In the genomic region with DNA sequence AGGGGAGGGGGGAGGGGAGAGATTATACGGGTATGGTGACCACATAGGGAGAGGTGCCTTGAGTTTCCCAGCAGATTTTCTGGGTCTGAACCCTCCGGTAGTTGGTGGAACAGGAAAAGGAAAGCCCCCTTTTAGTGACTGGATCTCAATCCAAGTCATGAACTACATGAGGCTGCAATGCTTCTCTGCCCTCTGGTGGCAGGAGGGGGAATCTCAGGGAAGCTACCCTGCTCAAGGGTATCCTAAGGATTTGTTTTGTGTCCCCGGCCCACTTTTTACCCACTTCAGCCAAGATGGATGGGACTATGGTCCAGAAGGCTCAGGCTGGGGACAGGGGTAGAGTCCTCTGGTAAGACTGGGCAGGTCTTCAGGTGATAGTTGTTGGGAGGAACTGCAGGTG, we compare ENCODE assay signal across 10 mouse cellular contexts. TPM values are rescaled to one million over a fixed set of nuclear protein-coding genes. Genes with fewer than 3 reads are reported as not detected.
DNase-seq lines count a peak whose midpoint lies in the region; ATAC-seq and TF ChIP-seq lines count a peak whose summit lies in the region.
"Had no signal": no experiment of that assay in that cellular context is flagged by ENCODE, and none has a peak within 500 bp of the region (broad histone marks: within the 10 kb centered on the region; RNA-seq: fewer than 3 reads in every experiment).

No protein-coding gene starts in this region.

- TF ChIP-seq POLR2A in ES-Bruce4 (IDR thresholded peaks at IDR 0.05; ENCODE audit: insufficient read depth, low read length) = no peak
- TF ChIP-seq POLR2A in thymus, adult 2 months (IDR thresholded peaks at IDR 0.05; ENCODE audit: control insufficient read depth, extremely low read depth, insufficient read depth, low read length, poor library complexity) = no peak

- H3K27ac ChIP-seq in hindbrain, embryonic 10.5 days = no peak overlapping the region
- no peak overlapping the region for H3K27ac ChIP-seq in hindbrain, embryonic 13.5 days
- H3K27ac ChIP-seq in ES-Bruce4 (ENCODE audit: insufficient read depth, low read length) = no peak overlapping the region
- no peak overlapping the region for H3K27ac ChIP-seq in heart, postnatal 0 days (ENCODE audit: low read depth)
- H3K27ac ChIP-seq in midbrain, embryonic 13.5 days = no peak overlapping the region
- no peak overlapping the region for H3K27ac ChIP-seq in thymus, adult 2 months (ENCODE audit: control insufficient read depth, insufficient read depth, low read length)

- no peak overlapping the region for H3K4me3 ChIP-seq in hindbrain, embryonic 10.5 days
- H3K4me3 ChIP-seq in hindbrain, embryonic 13.5 days = no peak overlapping the region
- H3K4me3 ChIP-seq in ES-Bruce4 (ENCODE audit: low read depth, low read length) = no peak overlapping the region
- H3K4me3 ChIP-seq in heart, postnatal 0 days (ENCODE audit: low read depth, low read length) = no peak overlapping the region
- H3K4me3 ChIP-seq in midbrain, embryonic 13.5 days (replicated peaks) = no peak overlapping the region
- H3K4me3 ChIP-seq in thymus, adult 2 months (ENCODE audit: control insufficient read depth, insufficient read depth, low read length) = no peak overlapping the region

- H3K4me1 ChIP-seq in hindbrain, embryonic 10.5 days (replicated peaks) = peaks cover 6% of the 10 kb centered on the region
- H3K4me1 ChIP-seq in hindbrain, embryonic 13.5 days (replicated peaks) = peaks cover 6% of the 10 kb centered on the region
- no peaks in the 10 kb centered on the region for H3K4me1 ChIP-seq in ES-Bruce4 (ENCODE audit: control insufficient read depth, insufficient read depth, low read length)
- no peaks in the 10 kb centered on the region for H3K4me1 ChIP-seq in heart, postnatal 0 days (ENCODE audit: control insufficient read depth, insufficient read depth)
- peaks cover 7% of the 10 kb centered on the region for H3K4me1 ChIP-seq in midbrain, embryonic 13.5 days (replicated peaks)
- peaks cover 17% of the 10 kb centered on the region for H3K4me1 ChIP-seq in thymus, adult 2 months (replicated peaks; ENCODE audit: control insufficient read depth, insufficient read depth, low read length)

- H3K9me3 ChIP-seq in hindbrain, embryonic 10.5 days = no peaks in the 10 kb centered on the region
- no peaks in the 10 kb centered on the region for H3K9me3 ChIP-seq in hindbrain, embryonic 13.5 days
- no peaks in the 10 kb centered on the region for H3K9me3 ChIP-seq in ES-Bruce4 (replicated peaks; ENCODE audit: control insufficient read depth, insufficient read depth, low read length, poor library complexity, severe bottlenecking)
- no peaks in the 10 kb centered on the region for H3K9me3 ChIP-seq in heart, postnatal 0 days (replicated peaks; ENCODE audit: control insufficient read depth, low read length)
- H3K9me3 ChIP-seq in midbrain, embryonic 13.5 days = no peaks in the 10 kb centered on the region

- peaks cover 22% of the 10 kb centered on the region for H3K27me3 ChIP-seq in hindbrain, embryonic 10.5 days (ENCODE audit: insufficient read depth, poor library complexity, severe bottlenecking)
- peaks cover 53% of the 10 kb centered on the region for H3K27me3 ChIP-seq in hindbrain, embryonic 13.5 days
- H3K27me3 ChIP-seq in ES-Bruce4 (ENCODE audit: control insufficient read depth, insufficient read depth, low read length, poor library complexity, severe bottlenecking) = no peaks in the 10 kb centered on the region; the same call in 1 of the 2 replicates
- peaks cover 12% of the 10 kb centered on the region for H3K27me3 ChIP-seq in heart, postnatal 0 days (ENCODE audit: control insufficient read depth, insufficient read depth, low read length)
- H3K27me3 ChIP-seq in midbrain, embryonic 13.5 days = peaks cover 27% of the 10 kb centered on the region
- no peaks in the 10 kb centered on the region for H3K27me3 ChIP-seq in thymus, adult 2 months (ENCODE audit: control insufficient read depth, insufficient read depth, low read length)

- peak; percentile 78 for DNase-seq in hindbrain, embryonic 10.5 days (ENCODE audit: low spot score)
- peak; percentile 43 for DNase-seq in c-Kit-positive CD71-positive TER-119-positive erythroid progenitor cells, embryonic 14.5 days (ENCODE audit: low spot score)
- DNase-seq in heart, postnatal 0 days (ENCODE audit: low spot score) = no peak
- DNase-seq in layer of hippocampus, postnatal 36 days = peak; percentile 28 to 34
- peak; percentile 83 for DNase-seq in thymus, adult 2 months

- no peak for ATAC-seq in hindbrain, embryonic 13.5 days (ENCODE audit: low FRiP score)
- ATAC-seq in heart, postnatal 0 days (ENCODE audit: insufficient read depth, low read depth) = peak; percentile 10; the same call in 1 of the 2 replicates
- peak; percentile 41; the same call in 1 of the 2 replicates for ATAC-seq in midbrain, embryonic 13.5 days

- H3K9ac ChIP-seq in hindbrain, embryonic 13.5 days = no peak overlapping the region
- no peak overlapping the region for H3K9ac ChIP-seq in ES-Bruce4 (ENCODE audit: low read depth, poor library complexity, severe bottlenecking)
- H3K9ac ChIP-seq in heart, postnatal 0 days (replicated peaks; ENCODE audit: low read depth, low read length) = no peak overlapping the region
- H3K9ac ChIP-seq in midbrain, embryonic 13.5 days (replicated peaks) = no peak overlapping the region

- 22% methylated on average over 3 of the region's 3 CpGs for WGBS in hindbrain, embryonic 10.5 days
- 25% methylated on average over 3 of the region's 3 CpGs for WGBS in hindbrain, embryonic 13.5 days
- WGBS in heart, postnatal 0 days = 2% methylated on average over 3 of the region's 3 CpGs
- 22% methylated on average over 3 of the region's 3 CpGs for WGBS in midbrain, embryonic 13.5 days
- WGBS in thymus, adult 2 months = 12% methylated on average over 3 of the region's 3 CpGs

- TF ChIP-seq EP300 in ES-Bruce4 (IDR thresholded peaks at IDR 0.05; ENCODE audit: insufficient read depth, low read depth, low read length) = no peak
- TF ChIP-seq EP300 in heart, postnatal 0 days (IDR thresholded peaks at IDR 0.05; ENCODE audit: low read depth) = no peak

- no peak overlapping the region for H3K4me2 ChIP-seq in hindbrain, embryonic 13.5 days
- no peak overlapping the region for H3K4me2 ChIP-seq in heart, postnatal 0 days (ENCODE audit: low read depth, low read length)
- no peak overlapping the region for H3K4me2 ChIP-seq in midbrain, embryonic 13.5 days (replicated peaks)

- TF ChIP-seq CTCF in ES-Bruce4 (IDR thresholded peaks at IDR 0.05; ENCODE audit: low read depth, low read length) = peak; percentile 76
- peak; percentile 89 for TF ChIP-seq CTCF in heart, postnatal 0 days (IDR thresholded peaks at IDR 0.05; ENCODE audit: low read depth)
- no peak; the same call in 1 of the 2 replicates for TF ChIP-seq CTCF in thymus, adult 2 months (IDR thresholded peaks at IDR 0.05; ENCODE audit: borderline replicate concordance, control insufficient read depth, extremely low read depth, insufficient read depth, low read length, poor library complexity)

- no peaks in the 10 kb centered on the region for H3K36me3 ChIP-seq in hindbrain, embryonic 10.5 days
- no peaks in the 10 kb centered on the region for H3K36me3 ChIP-seq in hindbrain, embryonic 13.5 days
- no peaks in the 10 kb centered on the region for H3K36me3 ChIP-seq in ES-Bruce4 (ENCODE audit: control insufficient read depth, insufficient read depth, low read length, poor library complexity, severe bottlenecking)
- H3K36me3 ChIP-seq in heart, postnatal 0 days (replicated peaks; ENCODE audit: control insufficient read depth, insufficient read depth, low read length) = no peaks in the 10 kb centered on the region
- H3K36me3 ChIP-seq in midbrain, embryonic 13.5 days = no peaks in the 10 kb centered on the region
- peaks cover 15% of the 10 kb centered on the region; the same call in 1 of the 2 replicates for H3K36me3 ChIP-seq in thymus, adult 2 months (ENCODE audit: control insufficient read depth, insufficient read depth, low read length)

RNA-seq across cellular contexts. Expression of gene Astl, which starts 2.7 kb away (rescaled TPM):
- not detected in 2 replicates for polyA plus RNA-seq in hindbrain, embryonic 10.5 days (2016; fragmentation: Nextera tagmentation; extraction: Ambion mirVana)
- not detected in 2 replicates for polyA plus RNA-seq in hindbrain, embryonic 13.5 days (2015; fragmentation: Nextera tagmentation; extraction: Ambion mirVana)
- polyA plus RNA-seq in ES-Bruce4 (2011; ENCODE audit: insufficient read depth, insufficient read length, low read depth, missing spikeins) = not detected in 2 replicates
- not detected in 2 replicates for total RNA-seq in heart, postnatal 0 days (2014; rRNA removed; ENCODE audit: low replicate concordance)
- polyA plus RNA-seq in heart, postnatal 0 days (2015; fragmentation: Nextera tagmentation; extraction: Ambion mirVana) = not detected in 2 replicates
- not detected for total RNA-seq in layer of hippocampus, postnatal 36 days (2021)
- not detected in 2 replicates for polyA plus RNA-seq in midbrain, embryonic 13.5 days (2015; fragmentation: Nextera tagmentation; extraction: Ambion mirVana)
- polyA plus RNA-seq in thymus, adult 2 months (2012; rRNA removed) = 0.20 and 0.31 TPM in 2 replicates
- total RNA-seq: layer of hippocampus, adult 18-20 months had no signal
- polyA plus RNA-seq: stomach, embryonic 14.5 days had no signal

RNA-seq across cellular contexts. Expression of gene Dusp2, which starts 5.2 kb away (rescaled TPM):
- 5.2 and 5.7 TPM in 2 replicates for polyA plus RNA-seq in hindbrain, embryonic 10.5 days (2016; fragmentation: Nextera tagmentation; extraction: Ambion mirVana)
- polyA plus RNA-seq in hindbrain, embryonic 13.5 days (2015; fragmentation: Nextera tagmentation; extraction: Ambion mirVana) = 7.1 and 7.2 TPM in 2 replicates
- polyA plus RNA-seq in ES-Bruce4 (2011; ENCODE audit: insufficient read depth, insufficient read length, low read depth, missing spikeins) = 0.61 and 1.9 TPM in 2 replicates
- total RNA-seq in heart, postnatal 0 days (2014; rRNA removed; ENCODE audit: low replicate concordance) = 6.8 and 13.8 TPM in 2 replicates
- polyA plus RNA-seq in heart, postnatal 0 days (2015; fragmentation: Nextera tagmentation; extraction: Ambion mirVana) = 5.1 and 7.3 TPM in 2 replicates
- 1 to 10 TPM in 1 of 2 experiments, under 1 TPM in 1; 0.53 to 1.1 TPM for total RNA-seq in layer of hippocampus, postnatal 36 days (2021)
- 4.3 and 4.4 TPM in 2 replicates for polyA plus RNA-seq in midbrain, embryonic 13.5 days (2015; fragmentation: Nextera tagmentation; extraction: Ambion mirVana)
- 163 and 212 TPM in 2 replicates for polyA plus RNA-seq in thymus, adult 2 months (2012; rRNA removed)

RNA-seq across cellular contexts. Expression of gene Adra2b, which starts 21.8 kb away (rescaled TPM):
- 2.3 and 3.0 TPM in 2 replicates for polyA plus RNA-seq in hindbrain, embryonic 10.5 days (2016; fragmentation: Nextera tagmentation; extraction: Ambion mirVana)
- polyA plus RNA-seq in hindbrain, embryonic 13.5 days (2015; fragmentation: Nextera tagmentation; extraction: Ambion mirVana) = 0.47 and 0.55 TPM in 2 replicates
- polyA plus RNA-seq in ES-Bruce4 (2011; ENCODE audit: insufficient read depth, insufficient read length, low read depth, missing spikeins) = 1.5 and 2.1 TPM in 2 replicates
- 1.1 and 2.0 TPM in 2 replicates for total RNA-seq in heart, postnatal 0 days (2014; rRNA removed; ENCODE audit: low replicate concordance)
- 0.67 and 0.71 TPM in 2 replicates for polyA plus RNA-seq in heart, postnatal 0 days (2015; fragmentation: Nextera tagmentation; extraction: Ambion mirVana)
- under 1 TPM in 1 of 2 experiments, not detected in 1; 0.07 TPM for total RNA-seq in layer of hippocampus, postnatal 36 days (2021)
- 0.12 and 0.15 TPM in 2 replicates for polyA plus RNA-seq in midbrain, embryonic 13.5 days (2015; fragmentation: Nextera tagmentation; extraction: Ambion mirVana)
- 0.13 and 0.20 TPM in 2 replicates for polyA plus RNA-seq in thymus, adult 2 months (2012; rRNA removed)

Comparison
In these comparisons a context has a peak if more than half of its experiments do, and no peak if none do; other contexts are left out.
1. RNA of gene Dusp2, which starts 5.2 kb away (polyA plus RNA-seq): 163 to 212 TPM in thymus, adult 2 months; 7.1 to 7.2 TPM in hindbrain, embryonic 13.5 days, 5.2 to 5.7 TPM in hindbrain, embryonic 10.5 days, 5.1 to 7.3 TPM in heart, postnatal 0 days, 4.3 to 4.4 TPM in midbrain, embryonic 13.5 days and 0.61 to 1.9 TPM in ES-Bruce4; every median in the first group is over 10 times any median in the second.